Mouse (Mus musculus): ENCODE measurements around the gene Tub.

DNA sequence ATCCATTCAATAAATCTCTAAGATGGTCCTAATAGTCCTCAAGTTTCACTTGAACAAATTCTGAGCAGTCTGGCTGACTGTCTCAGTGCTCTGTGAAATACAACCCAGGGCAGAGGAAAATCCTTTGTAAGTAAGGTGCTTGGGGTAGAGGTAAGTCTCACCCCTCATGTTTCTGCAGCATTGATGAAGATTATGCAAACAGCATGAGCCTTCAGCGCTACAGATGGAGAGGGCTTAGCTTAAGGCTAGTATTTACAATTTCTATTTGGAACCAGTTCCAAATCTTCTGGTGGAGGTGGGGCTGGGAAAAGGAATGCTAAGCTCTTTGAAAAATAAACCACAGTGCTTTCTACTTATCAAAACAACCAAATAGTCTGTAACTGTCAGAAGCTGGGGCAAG is 88.8 kb downstream of the Tub start:
- TF ChIP-seq CTCF (IDR thresholded peaks at IDR 0.05; ENCODE audit: borderline replicate concordance, insufficient read depth, low read length): no peak
- TF ChIP-seq POLR2A (IDR thresholded peaks at IDR 0.05; ENCODE audit: low read depth, low read length): no peak

All from embryonic fibroblast, embryonic 13.5 days (primary cell).